Mouse (Mus musculus) embryonic facial prominence, embryonic 12.5 days (tissue): ENCODE measurements at regions not wholly inside any gene's neighbourhood (a gene's known extent, or its start where the extent isn't known, plus 50 kb on each side); places are given as distances from the start of the nearest gene placed in this dataset.
"Not testable (repeated sequence)": the region's sequence is repeated elsewhere in the genome, so short reads cannot be mapped to it uniquely, and the experiment has no call there.

Experiments used
- ATAC-seq: fragments of 200-750 bp; cut with Nextera tagmentation; 2 replicates; pipeline ENCODE4 v1.8.0; 2017; ENCODE audit not compliant: insufficient number of reproducible peaks, insufficient read depth, low FRiP score, low TSS enrichment
- H3K27ac ChIP-seq: fragments of 300-500 bp; sonication (generic); 2 replicates; pipeline ENCODE4 v1.5.1; 2016; ENCODE audit warnings: mild to moderate bottlenecking
- H3K27me3 ChIP-seq: fragments of 300-500 bp; sonication (generic); 2 replicates; pipeline ENCODE4 v1.6.1; 2016; ENCODE audit warnings: mild to moderate bottlenecking, moderate library complexity
- H3K36me3 ChIP-seq: fragments of 300-500 bp; sonication (generic); 2 replicates; pipeline ENCODE4 v1.6.1; 2016; ENCODE audit warnings: mild to moderate bottlenecking
- H3K4me1 ChIP-seq: fragments of 300-500 bp; sonication (generic); 2 replicates; pipeline ENCODE4 v1.6.1; 2016
- H3K4me2 ChIP-seq: fragments of 300-500 bp; sonication (generic); replicated peaks from 2 replicates; pipeline ENCODE4 v1.6.1; 2016; ENCODE audit warnings: mild to moderate bottlenecking, moderate library complexity
- H3K4me3 ChIP-seq: fragments of 300-500 bp; sonication (generic); 2 replicates; pipeline ENCODE4 v1.5.1; 2016; ENCODE audit warnings: mild to moderate bottlenecking
- H3K9ac ChIP-seq: fragments of 300-500 bp; sonication (generic); 2 replicates; pipeline ENCODE4 v1.6.1; 2016; ENCODE audit warnings: mild to moderate bottlenecking, moderate library complexity
- H3K9me3 ChIP-seq: fragments of 300-500 bp; sonication (generic); 2 replicates; pipeline ENCODE4 v1.6.1; 2016; ENCODE audit warnings: mild to moderate bottlenecking, moderate library complexity
- WGBS: fragments of 180-500 bp; shearing (Covaris S2); methylation state at CpG from one replicate; pipeline ENCODE4 v1.1.7; 2016; 5-methylcytosine and 5-hydroxymethylcytosine counted together

DNA sequence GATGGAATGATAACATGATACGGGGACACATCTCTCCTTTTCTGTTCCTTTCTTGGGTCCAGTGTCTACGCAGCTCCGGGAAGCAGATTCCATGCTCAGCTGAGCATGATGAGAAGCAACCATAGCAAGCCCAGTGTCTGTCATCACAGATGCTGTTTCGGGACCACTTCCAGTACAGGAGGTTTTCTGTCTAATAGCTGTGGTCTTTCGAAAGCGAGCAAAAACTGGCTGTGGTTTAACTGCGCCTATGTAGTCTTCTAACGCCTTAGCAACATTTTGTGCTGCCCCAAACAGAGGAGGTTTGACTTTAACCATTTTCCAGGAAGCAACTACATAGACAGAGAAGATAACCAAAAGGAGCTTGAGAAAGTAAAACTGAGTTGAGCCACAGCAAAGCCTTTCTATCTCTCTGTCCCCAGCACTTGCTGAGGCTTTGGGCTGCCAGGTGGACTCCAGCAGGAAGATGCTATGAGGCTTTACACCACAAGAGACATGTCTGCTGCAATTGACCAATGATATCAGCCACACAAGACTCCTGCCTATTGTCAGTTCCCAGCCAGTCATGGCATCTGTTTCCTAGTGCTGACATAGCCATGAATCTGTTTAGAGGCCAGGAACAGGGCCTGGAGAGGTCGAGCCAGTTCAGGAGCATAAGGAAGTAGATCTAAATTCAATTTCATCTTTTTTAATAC lies 95.1 kb downstream of the Stard3nl start:
- H3K4me2 ChIP-seq, H3K27ac ChIP-seq, H3K27me3 ChIP-seq, H3K9me3 ChIP-seq, ATAC-seq, H3K4me1 ChIP-seq, H3K4me3 ChIP-seq, H3K9ac ChIP-seq, H3K36me3 ChIP-seq: not testable (repeated sequence)
- 91% methylated on average over 9 of the region's 9 CpGs for WGBS

DNA sequence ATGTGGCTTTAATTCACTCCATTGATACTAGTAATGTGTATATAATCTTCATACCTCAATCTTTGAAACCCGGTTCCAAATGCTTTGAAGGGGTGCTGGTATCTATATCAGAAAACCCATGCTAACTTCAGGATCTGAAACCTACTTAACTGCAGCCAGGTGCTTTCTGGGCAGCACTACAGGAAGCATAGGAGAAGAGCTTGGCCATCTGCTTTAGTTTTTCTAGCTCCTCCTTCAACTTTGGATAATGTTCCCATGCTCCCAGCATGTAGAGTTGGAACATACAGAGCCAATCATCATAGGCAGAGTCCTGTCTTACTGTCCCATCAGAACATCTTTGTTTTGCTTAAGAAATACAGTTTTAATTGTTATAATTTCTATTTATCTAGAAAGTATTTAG lies 99.3 kb downstream of the Stard3nl start:
- Histone ChIP-seq H3K4me1 (no peaks in the 10 kb centered on the region), H3K27ac (no peak overlapping the region), H3K4me2 (no peak overlapping the region), H3K9ac (no peak overlapping the region), H3K4me3 (no peak overlapping the region), H3K36me3 (no peaks in the 10 kb centered on the region), H3K27me3 (no peaks in the 10 kb centered on the region), H3K9me3 (no peaks in the 10 kb centered on the region)
- 60% methylated on average over 1 of the region's 1 CpGs for WGBS
- ATAC-seq, result no peak

DNA sequence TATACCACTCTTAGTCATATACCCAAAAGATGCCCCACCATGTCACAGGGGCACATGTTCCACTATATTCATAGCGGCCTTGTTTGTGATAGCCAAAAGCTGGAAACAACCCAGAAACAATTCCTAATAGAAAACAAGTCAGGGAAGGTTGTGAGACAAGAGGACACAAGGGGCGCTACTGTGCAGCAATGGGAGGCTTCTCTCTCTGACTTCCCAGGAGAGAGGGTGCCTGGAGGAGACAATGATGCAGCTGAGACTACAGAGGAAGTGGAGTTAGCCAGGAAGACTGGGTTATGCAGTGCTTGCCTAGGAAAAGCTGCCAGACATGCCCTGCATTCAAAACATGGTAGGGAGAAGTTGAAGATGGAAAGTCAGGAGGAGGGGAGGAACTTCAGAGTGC lies 102.6 kb downstream of the Stard3nl start:
- Histone ChIP-seq H3K4me1 (no peaks in the 10 kb centered on the region), H3K27me3 (no peaks in the 10 kb centered on the region), H3K27ac (no peak overlapping the region), H3K4me3 (no peak overlapping the region), H3K4me2 (no peak overlapping the region), H3K9me3 (no peaks in the 10 kb centered on the region), H3K36me3 (no peaks in the 10 kb centered on the region), H3K9ac (no peak overlapping the region)
- WGBS, result 58% methylated on average over 2 of the region's 2 CpGs
- no peak for ATAC-seq

DNA sequence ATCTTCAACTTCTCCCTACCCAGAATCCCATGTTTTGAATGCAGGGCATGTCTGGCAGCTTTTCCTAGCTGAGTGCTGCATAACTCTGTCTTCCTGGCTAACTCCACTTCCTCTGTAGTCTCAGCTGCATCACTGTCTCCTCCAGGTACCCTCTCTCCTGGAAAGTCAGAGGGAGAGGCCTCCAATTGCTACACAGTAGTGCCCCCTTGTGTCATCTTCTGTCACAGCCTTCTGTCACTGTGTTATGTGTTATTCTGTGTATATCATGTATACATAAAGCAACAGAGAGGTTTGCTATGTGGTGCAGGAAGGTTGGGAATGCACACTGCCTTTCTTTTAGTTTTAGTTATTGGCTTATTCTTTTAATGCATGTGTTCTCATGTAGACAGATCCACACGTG lies 112.4 kb downstream of the Stard3nl start:
- no peaks in the 10 kb centered on the region for H3K27me3 ChIP-seq
- H3K4me1 ChIP-seq, result no peaks in the 10 kb centered on the region
- 63% methylated on average over 1 of the region's 1 CpGs for WGBS
- H3K4me3 ChIP-seq, result no peak overlapping the region
- ATAC-seq, result no peak
- no peak overlapping the region for H3K27ac ChIP-seq
- no peak overlapping the region for H3K4me2 ChIP-seq
- H3K36me3 ChIP-seq, result no peaks in the 10 kb centered on the region
- H3K9ac ChIP-seq, result no peak overlapping the region
- H3K9me3 ChIP-seq, result no peaks in the 10 kb centered on the region

DNA sequence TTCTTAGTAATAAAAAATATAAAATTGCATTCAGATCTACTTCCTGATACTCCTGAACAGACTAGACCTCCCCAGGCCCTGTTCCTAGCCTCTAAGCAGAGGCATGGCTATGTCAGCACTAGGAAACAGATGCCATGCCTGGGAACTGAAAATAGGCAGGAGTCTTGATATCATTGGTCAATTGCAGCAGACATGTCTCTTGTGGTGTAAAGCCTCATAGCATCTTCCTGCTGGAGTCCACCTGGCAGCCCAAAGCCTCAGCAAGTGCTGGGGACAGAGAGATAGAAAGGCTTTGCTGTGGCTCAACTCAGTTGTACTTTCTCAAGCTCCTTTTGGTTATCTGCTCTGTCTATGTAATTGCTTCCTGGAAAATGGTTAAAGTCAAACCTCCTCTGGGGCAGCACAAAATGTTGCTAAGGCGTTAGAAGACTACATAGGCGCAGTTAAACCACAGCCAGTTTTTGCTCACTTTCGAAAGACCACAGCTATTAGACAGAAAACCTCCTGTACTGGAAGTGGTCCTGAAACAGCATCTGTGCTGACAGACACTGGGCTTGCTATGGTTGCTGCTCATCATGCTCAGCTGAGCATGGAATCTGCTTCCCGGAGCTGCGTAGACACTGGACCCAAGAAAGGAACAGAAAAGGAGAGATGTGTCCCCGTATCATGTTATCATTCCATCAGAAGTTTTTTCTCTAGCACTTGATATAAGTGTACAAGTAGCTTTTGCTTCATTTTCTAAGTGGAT lies 122.9 kb downstream of the Stard3nl start:
- ATAC-seq, H3K4me3 ChIP-seq, H3K27me3 ChIP-seq, H3K4me2 ChIP-seq, H3K27ac ChIP-seq, H3K9ac ChIP-seq, H3K36me3 ChIP-seq, H3K9me3 ChIP-seq, H3K4me1 ChIP-seq: not testable (repeated sequence)
- 82% methylated on average over 6 of the region's 6 CpGs for WGBS

DNA sequence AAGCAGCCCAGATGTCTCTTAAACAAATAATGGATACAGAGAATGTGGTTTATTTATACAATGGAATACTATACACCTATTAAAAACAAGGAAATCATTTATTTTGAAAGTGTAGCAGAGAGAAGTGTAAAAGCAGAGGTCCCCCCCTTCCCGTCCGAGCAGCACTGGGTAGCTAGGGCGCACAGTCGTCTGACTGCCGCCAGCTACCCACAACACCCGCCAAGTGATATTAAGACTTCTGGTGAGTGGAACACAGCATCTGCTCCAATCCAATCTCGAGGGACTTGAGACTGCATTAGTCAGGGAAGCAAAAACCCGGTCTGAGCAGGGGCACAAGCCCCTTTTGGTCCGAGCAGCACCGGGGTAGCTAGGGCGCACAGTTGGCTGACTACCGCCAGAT lies 130.6 kb downstream of the Stard3nl start:
- H3K4me3 ChIP-seq, H3K9ac ChIP-seq, H3K4me1 ChIP-seq, H3K27ac ChIP-seq, H3K4me2 ChIP-seq, ATAC-seq, H3K27me3 ChIP-seq, H3K9me3 ChIP-seq, H3K36me3 ChIP-seq: not testable (repeated sequence)
- WGBS, result 82% methylated on average over 12 of the region's 12 CpGs

DNA sequence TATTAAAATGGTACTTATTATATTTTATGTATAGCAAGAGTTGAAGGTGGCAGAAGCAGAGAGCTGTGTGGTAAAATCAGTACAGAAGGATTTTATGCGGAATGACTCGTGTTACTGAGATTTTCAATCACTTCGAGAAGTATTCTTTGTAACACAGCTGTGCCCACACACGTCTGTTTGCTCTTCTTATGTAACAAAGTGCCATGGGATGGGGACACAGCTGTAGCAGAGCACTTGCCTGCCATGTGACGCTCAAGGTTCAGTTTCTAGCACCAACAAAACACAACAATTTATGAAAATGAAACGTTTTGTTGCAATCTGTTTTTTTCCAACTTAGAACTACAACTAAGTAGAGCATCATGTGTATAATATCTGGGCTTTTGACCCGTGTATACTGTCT lies 149.0 kb downstream of the Stard3nl start:
- WGBS, result 73% methylated on average over 6 of the region's 7 CpGs
- H3K9ac ChIP-seq, H3K27ac ChIP-seq, H3K9me3 ChIP-seq, H3K4me1 ChIP-seq, H3K36me3 ChIP-seq, H3K4me2 ChIP-seq, H3K27me3 ChIP-seq, H3K4me3 ChIP-seq, ATAC-seq: not testable (repeated sequence)

DNA sequence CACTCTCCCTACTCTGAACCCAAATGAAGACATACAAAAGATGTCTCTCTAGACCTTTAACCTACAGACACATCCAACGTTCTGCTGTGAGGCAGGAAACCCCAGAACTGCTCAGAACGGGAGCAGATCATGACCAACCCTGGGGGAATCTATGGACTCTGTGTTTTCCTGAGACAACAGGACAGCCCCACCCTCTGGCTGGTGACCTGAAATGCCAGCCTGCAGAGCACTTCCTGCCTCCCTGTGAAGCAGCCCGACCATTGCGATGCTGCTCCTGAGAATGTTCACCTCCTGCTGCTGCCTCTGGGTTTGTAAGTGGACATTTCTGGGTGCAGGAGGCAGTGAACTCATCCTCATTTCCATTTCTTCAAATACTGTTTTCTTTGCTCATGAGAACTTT lies 153.0 kb downstream of the Stard3nl start:
- 18% methylated on average over 4 of the region's 4 CpGs for WGBS
- H3K9ac ChIP-seq, H3K4me3 ChIP-seq, H3K9me3 ChIP-seq, H3K36me3 ChIP-seq, H3K27ac ChIP-seq, H3K4me1 ChIP-seq, ATAC-seq, H3K27me3 ChIP-seq, H3K4me2 ChIP-seq: not testable (repeated sequence)

DNA sequence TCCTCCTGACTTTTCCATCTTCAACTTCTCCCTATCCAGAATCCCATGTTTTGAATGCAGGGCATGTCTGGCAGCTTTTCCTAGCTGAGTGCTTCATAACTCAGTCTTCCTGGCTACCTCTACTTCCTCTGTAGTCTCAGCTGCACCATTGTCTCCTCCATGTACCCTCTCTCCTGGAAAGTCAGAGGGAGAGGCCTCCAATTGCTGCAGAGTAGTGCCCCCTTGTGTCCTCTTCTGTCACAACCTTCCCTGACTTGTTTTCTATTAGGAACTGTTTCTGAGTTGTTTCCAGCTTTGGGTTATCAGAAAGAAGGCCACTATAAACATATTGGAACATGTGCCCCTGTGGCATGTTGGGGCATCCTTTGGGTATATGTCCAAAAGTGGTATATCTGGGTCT lies 159.3 kb downstream of the Stard3nl start:
- ATAC-seq, result no peak
- H3K27ac ChIP-seq, result no peak overlapping the region
- H3K9ac ChIP-seq, result no peak overlapping the region
- H3K27me3 ChIP-seq, result no peaks in the 10 kb centered on the region
- H3K4me3 ChIP-seq, result no peak overlapping the region
- no peaks in the 10 kb centered on the region for H3K4me1 ChIP-seq
- H3K36me3 ChIP-seq, result no peaks in the 10 kb centered on the region
- H3K9me3 ChIP-seq, result no peaks in the 10 kb centered on the region
- H3K4me2 ChIP-seq, result no peak overlapping the region

DNA sequence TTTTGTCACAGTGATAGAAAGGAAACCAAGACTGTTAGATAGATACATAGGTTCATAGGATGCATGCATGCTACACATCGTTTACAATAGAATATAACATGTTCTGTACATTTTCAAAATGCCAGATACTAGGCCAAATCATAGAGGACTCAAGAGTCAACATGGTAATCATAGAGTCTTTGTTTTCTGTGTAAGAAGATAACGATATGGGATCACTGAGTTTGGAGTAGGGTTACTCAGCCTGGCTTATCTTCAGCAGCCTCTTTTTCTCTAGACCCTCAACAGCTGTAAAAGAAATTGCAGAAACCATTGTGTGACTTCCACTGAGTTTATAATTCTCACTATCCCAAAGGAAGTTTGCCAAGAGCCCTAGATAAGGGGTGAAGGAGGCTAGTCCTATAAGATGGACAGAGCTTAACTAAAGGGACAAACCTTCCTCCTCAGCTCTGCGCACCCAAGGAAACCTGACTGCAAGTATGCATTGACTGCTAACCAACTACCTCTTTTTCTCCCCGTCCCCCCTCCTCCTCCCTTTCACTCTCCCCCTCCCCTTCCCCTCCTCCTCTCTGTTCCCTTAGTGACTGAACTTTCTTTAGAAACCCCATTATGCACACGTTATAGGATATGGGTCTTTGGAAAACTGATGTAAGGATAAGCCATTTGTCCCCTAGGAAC lies 160.8 kb downstream of the Stard3nl start:
- 0 out of 2 replicates have a peak, but pooled peaks have one; percentile 47 for ATAC-seq
- H3K27me3 ChIP-seq, result no peaks in the 10 kb centered on the region
- 66% methylated on average over 5 of the region's 5 CpGs for WGBS

DNA sequence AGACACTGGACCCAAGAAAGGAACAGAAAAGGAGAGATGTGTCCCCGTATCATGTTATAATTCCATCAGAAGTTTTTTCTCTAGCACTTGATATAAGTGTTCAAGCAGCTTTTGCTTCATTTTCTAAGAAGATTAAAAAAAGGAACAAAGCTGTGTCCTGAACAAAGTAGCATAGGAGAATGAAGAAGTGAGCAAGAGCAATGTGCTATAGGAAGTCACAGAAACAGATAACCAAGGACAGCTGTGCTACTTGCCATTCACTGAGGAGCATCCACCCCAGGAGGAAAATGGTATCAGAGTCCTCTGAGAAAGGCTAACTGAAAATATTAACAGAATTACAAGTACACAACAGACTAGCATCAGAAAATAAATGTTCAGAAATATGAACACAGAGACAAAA lies 175.6 kb downstream of the Stard3nl start:
- H3K9ac ChIP-seq, H3K9me3 ChIP-seq, H3K4me2 ChIP-seq, H3K27ac ChIP-seq, H3K4me3 ChIP-seq, ATAC-seq, H3K27me3 ChIP-seq, H3K36me3 ChIP-seq, H3K4me1 ChIP-seq: not testable (repeated sequence)
- 79% methylated on average over 1 of the region's 1 CpGs for WGBS

More for the DNA sequence above, 160.8 kb downstream of the Stard3nl start:
- Histone ChIP-seq H3K4me2 (no peak overlapping the region), H3K9ac (no peak overlapping the region), H3K4me1 (no peaks in the 10 kb centered on the region), H3K36me3 (no peaks in the 10 kb centered on the region), H3K4me3 (no peak overlapping the region), H3K9me3 (no peaks in the 10 kb centered on the region), H3K27ac (no peak overlapping the region)

DNA sequence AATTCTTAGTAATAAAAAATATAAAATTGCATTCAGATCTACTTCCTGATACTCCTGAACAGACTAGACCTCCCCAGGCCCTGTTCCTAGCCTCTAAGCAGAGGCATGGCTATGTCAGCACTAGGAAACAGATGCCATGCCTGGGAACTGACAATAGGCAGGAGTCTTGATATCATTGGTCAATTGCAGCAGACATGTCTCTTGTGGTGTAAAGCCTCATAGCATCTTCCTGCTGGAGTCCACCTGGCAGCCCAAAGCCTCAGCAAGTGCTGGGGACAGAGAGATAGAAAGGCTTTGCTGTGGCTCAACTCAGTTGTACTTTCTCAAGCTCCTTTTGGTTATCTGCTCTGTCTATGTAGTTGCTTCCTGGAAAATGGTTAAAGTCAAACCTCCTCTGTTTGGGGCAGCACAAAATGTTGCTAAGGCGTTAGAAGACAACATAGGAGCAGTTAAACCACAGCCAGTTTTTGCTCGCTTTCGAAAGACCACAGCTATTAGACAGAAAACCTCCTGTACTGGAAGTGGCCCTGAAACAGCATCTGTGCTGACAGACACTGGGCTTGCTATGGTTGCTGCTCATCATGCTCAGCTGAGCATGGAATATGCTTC lies 176.1 kb downstream of the Stard3nl start:
- 78% methylated on average over 3 of the region's 3 CpGs for WGBS
- not testable (repeated sequence) for H3K27me3 ChIP-seq, H3K4me2 ChIP-seq, H3K36me3 ChIP-seq, H3K4me3 ChIP-seq, H3K27ac ChIP-seq, H3K9ac ChIP-seq, H3K4me1 ChIP-seq, H3K9me3 ChIP-seq, ATAC-seq
